Mouse (Mus musculus): ENCODE data around the gene Ptprg. TPM values are rescaled to one million over a fixed set of nuclear protein-coding genes. Genes with fewer than 3 reads are reported as not detected.

Ptprg gene
- 38.5 and 45.9 TPM in 2 replicates for polyA plus RNA-seq (2015; fragmentation: Nextera tagmentation; extraction: Ambion mirVana)

GRCm38 (mm10) chr14:11553273-11553665 lies at the start of gene Ptprg:
Gene Ptprg (plus strand): TSS chr14:11553532.
- no peaks in the 10 kb centered on the region for H3K36me3 ChIP-seq
- H3K27me3 ChIP-seq = peaks cover 3% of the 10 kb centered on the region; the same call in 1 of the 2 replicates
- peak within 1 kb of the TSS; percentile 91 for H3K4me2 ChIP-seq
- peaks cover 35% of the 10 kb centered on the region for H3K4me1 ChIP-seq (replicated peaks)
- WGBS = under 1% methylated on average over 40 of the region's 40 CpGs
- peak; percentile 87 for ATAC-seq (ENCODE audit: low read depth)
- no peaks in the 10 kb centered on the region for H3K9me3 ChIP-seq
- H3K27ac ChIP-seq (replicated peaks) = peak within 1 kb of the TSS; percentile 97
- peak within 1 kb of the TSS; percentile 81 for H3K4me3 ChIP-seq
- H3K9ac ChIP-seq = peak within 1 kb of the TSS; percentile 90

GRCm38 (mm10) chr14:11503803-11504365 lies 49.4 kb upstream of the Ptprg start:
- Histone ChIP-seq H3K36me3 (no peaks in the 10 kb centered on the region), H3K27ac (replicated peaks) (no peak overlapping the region), H3K4me2 (no peak overlapping the region), H3K4me1 (replicated peaks) (no peaks in the 10 kb centered on the region), H3K27me3 (no peaks in the 10 kb centered on the region), H3K4me3 (no peak overlapping the region), H3K9ac (no peak overlapping the region), H3K9me3 (peaks cover 7% of the 10 kb centered on the region; the same call in 1 of the 2 replicates)
- WGBS = 56% methylated on average over 7 of the region's 7 CpGs
- no peak for ATAC-seq (ENCODE audit: low read depth)

- Histone ChIP-seq H3K36me3 (no peaks in the 10 kb centered on the region), H3K4me1 (replicated peaks) (no peaks in the 10 kb centered on the region), H3K9me3 (peaks cover 7% of the 10 kb centered on the region; the same call in 1 of the 2 replicates), H3K9ac (no peak overlapping the region), H3K27ac (replicated peaks) (no peak overlapping the region), H3K4me3 (no peak overlapping the region), H3K4me2 (no peak overlapping the region), H3K27me3 (no peaks in the 10 kb centered on the region)
- 72% methylated on average over 1 of the region's 1 CpGs for WGBS
- ATAC-seq (ENCODE audit: low read depth) = no peak
Measured at GRCm38 (mm10) chr14:11510173-11510572, 43.2 kb upstream of the Ptprg start.

- Histone ChIP-seq H3K36me3 (no peaks in the 10 kb centered on the region), H3K4me3 (no peak overlapping the region), H3K4me2 (no peak overlapping the region), H3K27me3 (no peaks in the 10 kb centered on the region), H3K4me1 (replicated peaks) (no peaks in the 10 kb centered on the region), H3K27ac (replicated peaks) (no peak overlapping the region), H3K9ac (no peak overlapping the region), H3K9me3 (no peaks in the 10 kb centered on the region)
- ATAC-seq (ENCODE audit: low read depth) = no peak
- 98% methylated on average over 2 of the region's 2 CpGs for WGBS
Measured at GRCm38 (mm10) chr14:11519171-11519570, 34.2 kb upstream of the Ptprg start.

GRCm38 (mm10) chr14:11523052-11523451 lies 30.3 kb upstream of the Ptprg start:
- H3K4me3 ChIP-seq = no peak overlapping the region
- H3K9me3 ChIP-seq = no peaks in the 10 kb centered on the region
- no peak overlapping the region for H3K27ac ChIP-seq (replicated peaks)
- no peak overlapping the region for H3K9ac ChIP-seq
- H3K4me2 ChIP-seq = no peak overlapping the region
- H3K27me3 ChIP-seq = no peaks in the 10 kb centered on the region
- H3K4me1 ChIP-seq (replicated peaks) = no peaks in the 10 kb centered on the region
- no peak for ATAC-seq (ENCODE audit: low read depth)
- no peaks in the 10 kb centered on the region for H3K36me3 ChIP-seq
- WGBS = 94% methylated on average over 3 of the region's 3 CpGs

- no peak overlapping the region for H3K27ac ChIP-seq (replicated peaks)
- no peak for ATAC-seq (ENCODE audit: low read depth)
- no peaks in the 10 kb centered on the region for H3K36me3 ChIP-seq
- H3K4me3 ChIP-seq = no peak overlapping the region
- WGBS = 90% methylated on average over 4 of the region's 4 CpGs
- H3K4me2 ChIP-seq = no peak overlapping the region
- no peak overlapping the region for H3K9ac ChIP-seq
- H3K9me3 ChIP-seq = no peaks in the 10 kb centered on the region
- H3K4me1 ChIP-seq (replicated peaks) = peaks cover 15% of the 10 kb centered on the region
- no peaks in the 10 kb centered on the region for H3K27me3 ChIP-seq
Measured at GRCm38 (mm10) chr14:11529591-11529990, 23.7 kb upstream of the Ptprg start.

GRCm38 (mm10) chr14:11534456-11534855 lies 18.9 kb upstream of the Ptprg start:
- peaks cover 17% of the 10 kb centered on the region for H3K4me1 ChIP-seq (replicated peaks)
- H3K27me3 ChIP-seq = no peaks in the 10 kb centered on the region
- no peak overlapping the region for H3K4me2 ChIP-seq
- 41% methylated on average over 1 of the region's 1 CpGs for WGBS
- H3K4me3 ChIP-seq = no peak overlapping the region
- H3K36me3 ChIP-seq = no peaks in the 10 kb centered on the region
- H3K9me3 ChIP-seq = no peaks in the 10 kb centered on the region
- no peak overlapping the region for H3K27ac ChIP-seq (replicated peaks)
- no peak overlapping the region for H3K9ac ChIP-seq
- 0 out of 2 replicates have a peak, but pooled peaks have one; percentile 32 for ATAC-seq (ENCODE audit: low read depth)

GRCm38 (mm10) chr14:11536121-11536520 lies 17.2 kb upstream of the Ptprg start:
- Histone ChIP-seq H3K4me3 (no peak overlapping the region), H3K9me3 (no peaks in the 10 kb centered on the region), H3K27me3 (no peaks in the 10 kb centered on the region), H3K36me3 (no peaks in the 10 kb centered on the region), H3K9ac (no peak overlapping the region), H3K4me2 (no peak overlapping the region), H3K27ac (replicated peaks) (no peak overlapping the region), H3K4me1 (replicated peaks) (peaks cover 15% of the 10 kb centered on the region)
- ATAC-seq (ENCODE audit: low read depth) = no peak
- 78% methylated on average over 5 of the region's 5 CpGs for WGBS

- no peaks in the 10 kb centered on the region for H3K36me3 ChIP-seq
- H3K27ac ChIP-seq (replicated peaks) = no peak overlapping the region
- no peaks in the 10 kb centered on the region for H3K9me3 ChIP-seq
- peak overlapping the region; percentile 91 for H3K4me2 ChIP-seq
- 28% methylated on average over 11 of the region's 11 CpGs for WGBS
- H3K9ac ChIP-seq = peak overlapping the region; percentile 90; the same call in 1 of the 2 replicates
- H3K27me3 ChIP-seq = peaks cover 3% of the 10 kb centered on the region; the same call in 1 of the 2 replicates
- peak overlapping the region; percentile 81 for H3K4me3 ChIP-seq
- H3K4me1 ChIP-seq (replicated peaks) = peaks cover 25% of the 10 kb centered on the region
- no peak for ATAC-seq (ENCODE audit: low read depth)
Measured at GRCm38 (mm10) chr14:11551892-11552291, 1.4 kb upstream of the Ptprg start.

GRCm38 (mm10) chr14:11552521-11553272 lies 635 bp upstream of the Ptprg start:
- peaks cover 3% of the 10 kb centered on the region; the same call in 1 of the 2 replicates for H3K27me3 ChIP-seq
- WGBS = 1% methylated on average over 33 of the region's 33 CpGs
- ATAC-seq (ENCODE audit: low read depth) = peak; percentile 23

GRCm38 (mm10) chr14:11553679-11554305 lies 460 bp downstream of the Ptprg start:
- Histone ChIP-seq H3K9me3 (no peaks in the 10 kb centered on the region), H3K4me1 (replicated peaks) (peaks cover 35% of the 10 kb centered on the region), H3K27me3 (peaks cover 3% of the 10 kb centered on the region; the same call in 1 of the 2 replicates), H3K4me3 (peak overlapping the region; percentile 81), H3K27ac (replicated peaks) (peak overlapping the region; percentile 97), H3K9ac (peak overlapping the region; percentile 90), H3K4me2 (peak overlapping the region; percentile 91), H3K36me3 (no peaks in the 10 kb centered on the region)
- under 1% methylated on average over 57 of the region's 57 CpGs for WGBS
- ATAC-seq (ENCODE audit: low read depth) = peak; percentile 66

More at GRCm38 (mm10) chr14:11552521-11553272, 635 bp upstream of the Ptprg start:
- Histone ChIP-seq H3K4me3 (peak overlapping the region; percentile 81), H3K9me3 (no peaks in the 10 kb centered on the region), H3K27ac (replicated peaks) (peak overlapping the region; percentile 97), H3K4me1 (replicated peaks) (peaks cover 32% of the 10 kb centered on the region), H3K9ac (peak overlapping the region; percentile 90), H3K36me3 (no peaks in the 10 kb centered on the region), H3K4me2 (peak overlapping the region; percentile 91)

Data from neural tube, embryonic 13.5 days (tissue).